Mouse (Mus musculus): ENCODE measurements around the gene Eif2b2.

DNA sequence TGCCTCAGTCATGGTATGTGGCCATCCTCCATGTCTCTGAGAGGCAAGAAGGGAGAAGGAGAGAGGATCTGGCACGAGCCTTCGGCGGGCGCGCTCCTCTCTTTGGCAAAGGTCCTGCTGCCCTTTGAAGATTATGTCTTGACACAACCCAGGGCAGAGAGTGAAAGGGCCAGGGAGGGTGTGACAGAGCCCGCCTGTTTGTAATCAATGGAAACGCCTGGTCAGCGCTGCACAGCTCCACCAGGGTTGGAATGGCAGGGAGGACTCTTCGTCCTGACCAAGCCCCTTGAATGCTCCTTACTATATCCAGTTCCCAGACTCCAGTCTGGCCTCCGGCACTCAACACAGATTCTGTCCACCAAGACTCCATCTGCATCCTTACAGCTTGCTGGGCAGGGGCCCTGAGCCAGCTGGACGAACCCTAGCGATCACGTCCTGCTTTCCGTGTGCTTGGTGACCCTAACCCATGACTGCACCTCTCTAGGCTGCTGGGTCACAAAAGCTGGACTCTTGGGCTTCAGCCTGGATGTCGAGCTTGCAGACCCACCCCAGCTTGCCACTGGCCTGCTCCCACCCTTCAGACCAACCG, 44.1 kb upstream of the Eif2b2 start:
- TF ChIP-seq CTCF (IDR thresholded peaks at IDR 0.05; ENCODE audit: borderline replicate concordance, insufficient read depth, low read depth, low read length) (no peak), POLR2A (IDR thresholded peaks at IDR 0.05; ENCODE audit: borderline replicate concordance, insufficient read depth, low read length) (no peak)

Data from cerebellum, adult 2 months (tissue).